In the genomic region with DNA sequence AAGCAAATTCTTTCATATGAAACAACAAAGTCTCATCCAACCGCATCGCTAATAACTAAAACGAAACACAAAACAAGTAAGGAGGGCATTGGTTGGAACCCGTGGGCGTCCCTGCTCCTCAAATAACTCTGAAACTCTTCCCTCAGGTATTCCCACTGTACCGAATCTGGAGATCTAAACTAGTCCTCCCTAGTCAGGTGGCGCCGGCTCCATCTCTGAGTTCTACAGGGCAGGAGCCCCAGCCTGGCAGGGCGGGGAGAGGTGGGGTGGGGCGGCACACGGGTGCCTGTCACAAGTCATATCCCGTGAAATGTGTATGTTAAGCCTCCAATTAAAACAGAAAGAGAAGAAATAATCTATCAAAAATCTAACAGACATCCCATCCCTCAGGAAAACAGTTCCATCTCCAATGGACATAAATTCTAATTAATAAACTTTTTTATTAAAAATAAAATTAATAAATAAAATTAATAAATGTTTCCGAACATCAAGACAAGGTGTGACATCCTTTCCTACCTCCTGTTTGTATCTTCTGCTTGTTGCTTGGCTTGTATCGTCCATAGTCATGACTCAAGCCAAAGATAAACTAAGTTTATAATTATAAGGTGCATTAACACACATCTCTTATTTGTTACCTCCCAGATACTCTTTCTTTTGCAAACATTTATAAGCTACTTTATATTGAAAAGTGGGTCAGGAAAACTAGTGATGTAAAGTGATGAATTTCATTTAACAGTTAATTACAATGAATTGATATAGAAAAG, we compare ENCODE assay signal across 8 mouse cellular contexts. TPM values are rescaled to one million over a fixed set of nuclear protein-coding genes. Genes with fewer than 3 reads are reported as not detected.
DNase-seq lines count a peak whose midpoint lies in the region; ATAC-seq and TF ChIP-seq lines count a peak whose summit lies in the region.

No protein-coding gene starts in this region.

- peak overlapping the region; percentile 40; the same call in 1 of the 2 replicates for H3K9ac ChIP-seq in embryonic facial prominence, embryonic 12.5 days
- peak overlapping the region; percentile 59; the same call in 1 of the 2 replicates for H3K9ac ChIP-seq in kidney, embryonic 14.5 days (ENCODE audit: low read depth, low read length)
- H3K9ac ChIP-seq in lung, postnatal 0 days (replicated peaks; ENCODE audit: low read depth), result peak overlapping the region; percentile 53

- no peaks in the 10 kb centered on the region for H3K4me1 ChIP-seq in embryonic facial prominence, embryonic 12.5 days
- no peaks in the 10 kb centered on the region for H3K4me1 ChIP-seq in heart, embryonic 10.5 days
- no peaks in the 10 kb centered on the region for H3K4me1 ChIP-seq in kidney, embryonic 14.5 days (ENCODE audit: control insufficient read depth, insufficient read depth, low read length)
- peaks cover 18% of the 10 kb centered on the region; the same call in 1 of the 2 replicates for H3K4me1 ChIP-seq in lung, postnatal 0 days (ENCODE audit: insufficient read depth, low read depth, low read length)

- no peaks in the 10 kb centered on the region for H3K27me3 ChIP-seq in embryonic facial prominence, embryonic 12.5 days
- no peaks in the 10 kb centered on the region for H3K27me3 ChIP-seq in heart, embryonic 10.5 days (ENCODE audit: insufficient read depth, poor library complexity, severe bottlenecking)
- no peaks in the 10 kb centered on the region for H3K27me3 ChIP-seq in kidney, embryonic 14.5 days (ENCODE audit: control insufficient read depth, insufficient read depth, low read length)
- H3K27me3 ChIP-seq in lung, postnatal 0 days (replicated peaks; ENCODE audit: insufficient read depth, low read length), result no peaks in the 10 kb centered on the region

- H3K36me3 ChIP-seq in embryonic facial prominence, embryonic 12.5 days, result no peaks in the 10 kb centered on the region
- H3K36me3 ChIP-seq in heart, embryonic 10.5 days, result no peaks in the 10 kb centered on the region
- H3K36me3 ChIP-seq in kidney, embryonic 14.5 days (ENCODE audit: control insufficient read depth, insufficient read depth, low read length), result no peaks in the 10 kb centered on the region
- H3K36me3 ChIP-seq in lung, postnatal 0 days (ENCODE audit: insufficient read depth, low read length), result no peaks in the 10 kb centered on the region

- peak overlapping the region; percentile 48 for H3K4me3 ChIP-seq in embryonic facial prominence, embryonic 12.5 days
- peak overlapping the region; percentile 67 for H3K4me3 ChIP-seq in heart, embryonic 10.5 days
- H3K4me3 ChIP-seq in kidney, embryonic 14.5 days (ENCODE audit: low read length), result peak overlapping the region; percentile 55
- H3K4me3 ChIP-seq in lung, postnatal 0 days (ENCODE audit: low read depth, low read length), result peak overlapping the region; percentile 50

- ATAC-seq in embryonic facial prominence, embryonic 12.5 days (ENCODE audit: insufficient number of reproducible peaks, insufficient read depth, low FRiP score, low TSS enrichment), result peak; percentile 67; the same call in 1 of the 2 replicates
- ATAC-seq in kidney, embryonic 14.5 days (ENCODE audit: low FRiP score, low TSS enrichment), result peak; percentile 82
- peak; percentile 59 for ATAC-seq in lung, postnatal 0 days

- TF ChIP-seq CTCF in lung, postnatal 0 days (IDR thresholded peaks at IDR 0.05), result no peak

- DNase-seq in urinary bladder, postnatal 14 days (ENCODE audit: low spot score), result peak; percentile 63
- DNase-seq in urinary bladder, postnatal 25 days (ENCODE audit: low spot score), result no peak
- DNase-seq in heart, embryonic 10.5 days (ENCODE audit: low spot score), result no peak
- peak; percentile 66 for DNase-seq in lung, postnatal 0 days (ENCODE audit: low spot score)
- peak; percentile 62 for DNase-seq in skeletal muscle tissue, adult 2 months (ENCODE audit: low read depth, low spot score)
- DNase-seq in left cerebral cortex, adult 9 months (ENCODE audit: low spot score in 2 of 2), result no peak

- TF ChIP-seq EP300 in lung, postnatal 0 days (IDR thresholded peaks at IDR 0.05), result 0 out of 2 replicates have a peak, but pooled peaks have one; percentile 34

- H3K27ac ChIP-seq in embryonic facial prominence, embryonic 12.5 days, result no peak overlapping the region
- peak overlapping the region; percentile 77 for H3K27ac ChIP-seq in heart, embryonic 10.5 days
- H3K27ac ChIP-seq in kidney, embryonic 14.5 days (ENCODE audit: low read depth, low read length), result peak overlapping the region; percentile 32; the same call in 1 of the 2 replicates
- peak overlapping the region; percentile 85 for H3K27ac ChIP-seq in lung, postnatal 0 days (ENCODE audit: low read length)

- H3K4me2 ChIP-seq in embryonic facial prominence, embryonic 12.5 days (replicated peaks), result peak overlapping the region; percentile 61
- peak overlapping the region; percentile 62 for H3K4me2 ChIP-seq in kidney, embryonic 14.5 days (replicated peaks; ENCODE audit: low read depth, low read length)
- H3K4me2 ChIP-seq in lung, postnatal 0 days (replicated peaks; ENCODE audit: low read depth, low read length), result peak overlapping the region; percentile 58

- H3K9me3 ChIP-seq in embryonic facial prominence, embryonic 12.5 days, result no peaks in the 10 kb centered on the region
- no peaks in the 10 kb centered on the region for H3K9me3 ChIP-seq in heart, embryonic 10.5 days
- H3K9me3 ChIP-seq in kidney, embryonic 14.5 days (ENCODE audit: control insufficient read depth, low read length), result no peaks in the 10 kb centered on the region
- H3K9me3 ChIP-seq in lung, postnatal 0 days (ENCODE audit: low read length), result no peaks in the 10 kb centered on the region

- WGBS in embryonic facial prominence, embryonic 12.5 days, result 11% methylated on average over 14 of the region's 14 CpGs
- WGBS in heart, embryonic 10.5 days, result 13% methylated on average over 14 of the region's 14 CpGs
- WGBS in kidney, embryonic 14.5 days, result 12% methylated on average over 14 of the region's 14 CpGs
- WGBS in lung, postnatal 0 days, result 7% methylated on average over 14 of the region's 14 CpGs

RNA-seq across cellular contexts. Expression of gene Cd69, which starts 36.8 kb away (rescaled TPM):
- polyA plus RNA-seq in embryonic facial prominence, embryonic 12.5 days (2016; fragmentation: Nextera tagmentation; extraction: Ambion mirVana), result not detected in 2 replicates
- polyA plus RNA-seq in heart, embryonic 10.5 days (2016; fragmentation: Nextera tagmentation; extraction: Ambion mirVana), result 0.12 and 0.25 TPM in 2 replicates
- polyA plus RNA-seq in kidney, embryonic 14.5 days (2014; fragmentation: Nextera tagmentation; extraction: Ambion mirVana), result 0.04 and 0.11 TPM in 2 replicates
- polyA plus RNA-seq in lung, postnatal 0 days (2015; fragmentation: Nextera tagmentation; extraction: Ambion mirVana), result 0.39 and 0.48 TPM in 2 replicates

RNA-seq across cellular contexts. Expression of gene Clec2d, which starts 58.0 kb away (rescaled TPM):
- 0.13 TPM in 1 of 2 replicates, not detected in the other for polyA plus RNA-seq in embryonic facial prominence, embryonic 12.5 days (2016; fragmentation: Nextera tagmentation; extraction: Ambion mirVana)
- not detected in 2 replicates for polyA plus RNA-seq in heart, embryonic 10.5 days (2016; fragmentation: Nextera tagmentation; extraction: Ambion mirVana)
- polyA plus RNA-seq in kidney, embryonic 14.5 days (2014; fragmentation: Nextera tagmentation; extraction: Ambion mirVana), result 0.31 and 0.58 TPM in 2 replicates
- 4.5 and 5.1 TPM in 2 replicates for polyA plus RNA-seq in lung, postnatal 0 days (2015; fragmentation: Nextera tagmentation; extraction: Ambion mirVana)

Comparison
In these comparisons a context has a peak if more than half of its experiments do, and no peak if none do; other contexts are left out.
1. DNase-seq: peak in urinary bladder, postnatal 14 days (single experiment), lung, postnatal 0 days (single experiment) and skeletal muscle tissue, adult 2 months (single experiment); none in urinary bladder, postnatal 25 days (single experiment), heart, embryonic 10.5 days (single experiment) and left cerebral cortex, adult 9 months (0 of 2).
2. Peak in every context shown above with its lines, with median percentiles within 50 percentile points of each other: ATAC-seq, H3K4me2 ChIP-seq, H3K4me3 ChIP-seq and H3K9ac ChIP-seq.